Mouse (Mus musculus) cortical plate, adult 2 months (tissue): ENCODE results near the gene Slc38a7.

Source experiments
- CTCF ChIP-seq: fragments of 200-500 bp; IDR thresholded peaks from 2 replicates; pipeline ENCODE4 v1.5.1; 2011; ENCODE audit warnings: mild to moderate bottlenecking, control low read depth, low read length; ENCODE audit not compliant: insufficient read depth; ENCODE audit errors: extremely low read depth
- POLR2A ChIP-seq: fragments of 200-500 bp; IDR thresholded peaks from 2 replicates; pipeline ENCODE4 v1.6.1; 2011; ENCODE audit warnings: mild to moderate bottlenecking, low read length, control low read depth; ENCODE audit not compliant: insufficient read depth; ENCODE audit errors: extremely low read depth

- TF ChIP-seq CTCF (no peak), POLR2A (no peak)
These were observed 14.1 kb downstream of the Slc38a7 start for GRCm38 (mm10) chr8:95839289-95839688.
